Mouse (Mus musculus) c-Kit-positive CD71-positive TER-119-negative erythroid progenitor cells, embryonic 14.5 days (primary cell): ENCODE results near the gene Casc3.

ENCODE experiments used
- DNase-seq: peaks from one replicate; pipeline ENCODE4 v3.0.0-alpha.2; 2013; ENCODE audit warnings: low read depth

Gene Casc3

DNA sequence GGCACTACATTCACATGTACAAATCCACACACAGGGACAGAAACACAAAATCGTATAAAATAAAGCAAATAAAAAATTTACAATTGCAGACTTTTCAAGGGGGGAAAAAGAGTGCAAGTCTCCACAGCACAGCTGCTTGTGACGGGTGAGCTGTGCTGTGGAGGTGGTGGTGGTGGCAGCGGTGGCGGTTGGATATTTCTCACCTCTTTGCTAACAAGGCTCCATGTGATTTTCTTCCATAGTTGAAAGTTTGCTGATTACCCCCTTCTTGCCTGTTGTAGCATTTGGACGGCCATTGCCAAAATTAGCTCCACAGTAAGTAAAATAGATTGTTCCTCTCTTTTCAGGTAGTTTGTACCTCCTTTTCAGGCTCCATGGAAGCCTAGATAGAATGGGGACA lies at the start of gene Casc3:
Gene Casc3, plus strand, starts transcription at position 301 of the 400 bp plus-strand sequence.
- DNase-seq, result no peak

DNA sequence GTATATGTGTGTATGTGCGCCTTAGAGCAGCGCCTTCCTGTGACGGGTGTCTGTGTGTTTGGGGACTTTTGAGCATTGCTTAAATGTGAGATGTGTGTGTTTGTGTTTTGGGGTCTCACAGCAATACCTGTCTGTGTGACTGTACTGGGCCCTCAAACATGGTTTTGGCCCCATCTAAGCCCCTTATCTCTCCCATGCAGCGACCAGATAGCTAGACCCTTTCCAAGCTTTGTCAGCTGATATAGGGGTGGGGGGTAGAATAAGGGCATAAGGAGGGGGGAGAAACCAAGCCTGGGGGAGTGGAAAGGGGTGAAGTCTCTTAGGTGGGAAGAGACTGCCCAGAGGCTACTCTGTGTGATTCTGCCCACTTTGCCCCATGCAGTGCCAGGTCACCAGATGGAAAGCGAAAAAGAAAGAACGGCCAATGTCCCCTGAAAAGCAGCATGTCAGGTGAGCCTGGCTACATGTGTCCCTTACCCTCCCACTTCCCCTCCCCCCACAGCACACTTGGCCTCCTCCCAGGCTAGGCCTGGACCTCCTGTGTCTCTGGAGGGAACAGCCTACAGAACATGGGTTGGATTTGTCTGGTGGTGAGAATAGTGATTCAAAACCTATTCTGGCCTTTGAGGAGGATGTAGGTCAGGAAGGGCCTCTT lies 48.9 kb upstream of the Casc3 start:
- no peak for DNase-seq

DNA sequence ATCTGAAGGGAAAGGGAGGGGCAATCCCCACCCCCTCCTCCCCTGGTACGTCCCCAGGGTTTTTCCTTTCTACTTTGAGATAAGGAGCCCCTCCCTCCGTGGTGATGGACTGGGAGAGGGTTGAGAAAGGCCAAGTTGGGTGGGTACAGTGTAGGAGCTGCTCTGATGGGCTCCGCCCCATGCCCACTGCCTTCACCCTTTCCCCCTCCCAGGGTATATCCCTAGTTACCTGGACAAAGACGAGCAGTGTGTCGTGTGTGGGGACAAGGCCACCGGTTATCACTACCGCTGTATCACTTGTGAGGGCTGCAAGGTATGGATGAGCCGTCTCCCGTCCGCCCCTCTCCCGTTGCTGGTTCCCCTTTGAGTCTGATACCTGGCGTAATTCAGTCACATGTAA lies 48.0 kb upstream of the Casc3 start:
- DNase-seq, result no peak

DNA sequence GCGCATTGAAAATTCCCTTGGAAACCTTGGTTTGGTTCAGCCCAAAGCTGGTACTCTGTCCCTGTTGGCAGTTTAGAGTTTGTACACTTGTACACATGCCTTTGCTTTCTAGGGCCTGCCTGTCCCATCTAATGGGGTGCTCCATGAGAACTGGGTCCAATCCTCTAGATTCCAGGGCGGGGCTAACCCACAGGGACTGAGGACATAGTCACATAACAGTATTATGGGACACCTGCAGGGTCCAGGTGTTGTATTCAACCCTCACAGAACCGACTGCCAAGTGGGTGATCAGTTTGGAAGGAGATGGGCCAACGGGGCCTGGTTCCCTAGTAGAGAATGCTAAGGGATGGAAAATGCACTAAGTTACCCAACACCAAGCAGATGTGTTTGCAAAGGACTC lies 42.8 kb upstream of the Casc3 start:
- DNase-seq, result no peak

DNA sequence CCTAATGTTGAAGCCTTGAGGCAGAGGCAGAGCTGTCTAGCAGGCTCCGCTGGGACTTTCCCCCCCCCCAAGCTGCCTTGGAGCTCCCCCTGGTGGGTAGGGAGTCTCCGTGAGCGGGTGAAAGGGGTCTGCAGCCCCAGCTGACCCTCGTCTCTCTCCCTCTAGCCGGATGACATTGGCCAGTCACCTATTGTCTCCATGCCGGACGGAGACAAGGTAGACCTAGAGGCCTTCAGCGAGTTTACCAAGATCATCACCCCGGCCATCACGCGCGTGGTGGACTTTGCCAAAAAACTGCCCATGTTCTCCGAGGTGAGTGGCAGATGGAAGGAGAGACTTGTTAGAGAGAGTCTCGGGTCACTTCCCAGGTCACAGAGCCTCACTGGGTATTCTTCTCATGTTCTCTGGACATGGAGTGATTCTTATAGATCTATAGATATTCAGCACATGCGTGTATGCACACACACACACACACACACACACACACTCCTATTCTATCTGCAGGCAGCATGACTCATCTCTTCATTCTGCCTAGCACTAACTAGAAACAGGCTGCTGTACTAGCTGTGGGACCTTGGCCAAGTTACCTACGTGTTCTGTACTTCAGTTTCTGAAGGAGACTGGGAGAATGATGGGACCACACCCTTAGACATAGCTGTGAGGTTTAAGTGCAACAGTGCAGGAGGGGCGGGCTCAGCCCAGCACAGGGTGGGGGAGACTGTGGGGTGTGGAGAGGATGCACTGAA lies 41.8 kb upstream of the Casc3 start:
- no peak for DNase-seq

DNA sequence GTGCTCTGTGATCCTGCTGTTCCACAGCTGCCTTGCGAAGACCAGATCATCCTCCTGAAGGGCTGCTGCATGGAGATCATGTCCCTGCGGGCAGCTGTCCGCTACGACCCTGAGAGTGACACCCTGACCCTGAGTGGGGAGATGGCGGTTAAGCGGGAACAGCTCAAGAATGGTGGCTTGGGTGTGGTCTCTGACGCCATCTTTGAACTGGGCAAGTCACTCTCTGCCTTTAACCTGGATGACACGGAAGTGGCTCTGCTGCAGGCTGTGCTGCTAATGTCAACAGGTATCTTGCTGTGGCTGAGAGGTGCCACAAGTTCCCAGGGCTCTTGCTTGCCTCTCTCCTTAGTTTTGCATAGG lies 41.2 kb upstream of the Casc3 start:
- no peak for DNase-seq

- no peak for DNase-seq
Observed at GRCm38 (mm10) chr11:98764091-98764490, 40.6 kb upstream of the Casc3 start.

- DNase-seq, result no peak
Observed at GRCm38 (mm10) chr11:98764746-98765145, 40.0 kb upstream of the Casc3 start.

DNA sequence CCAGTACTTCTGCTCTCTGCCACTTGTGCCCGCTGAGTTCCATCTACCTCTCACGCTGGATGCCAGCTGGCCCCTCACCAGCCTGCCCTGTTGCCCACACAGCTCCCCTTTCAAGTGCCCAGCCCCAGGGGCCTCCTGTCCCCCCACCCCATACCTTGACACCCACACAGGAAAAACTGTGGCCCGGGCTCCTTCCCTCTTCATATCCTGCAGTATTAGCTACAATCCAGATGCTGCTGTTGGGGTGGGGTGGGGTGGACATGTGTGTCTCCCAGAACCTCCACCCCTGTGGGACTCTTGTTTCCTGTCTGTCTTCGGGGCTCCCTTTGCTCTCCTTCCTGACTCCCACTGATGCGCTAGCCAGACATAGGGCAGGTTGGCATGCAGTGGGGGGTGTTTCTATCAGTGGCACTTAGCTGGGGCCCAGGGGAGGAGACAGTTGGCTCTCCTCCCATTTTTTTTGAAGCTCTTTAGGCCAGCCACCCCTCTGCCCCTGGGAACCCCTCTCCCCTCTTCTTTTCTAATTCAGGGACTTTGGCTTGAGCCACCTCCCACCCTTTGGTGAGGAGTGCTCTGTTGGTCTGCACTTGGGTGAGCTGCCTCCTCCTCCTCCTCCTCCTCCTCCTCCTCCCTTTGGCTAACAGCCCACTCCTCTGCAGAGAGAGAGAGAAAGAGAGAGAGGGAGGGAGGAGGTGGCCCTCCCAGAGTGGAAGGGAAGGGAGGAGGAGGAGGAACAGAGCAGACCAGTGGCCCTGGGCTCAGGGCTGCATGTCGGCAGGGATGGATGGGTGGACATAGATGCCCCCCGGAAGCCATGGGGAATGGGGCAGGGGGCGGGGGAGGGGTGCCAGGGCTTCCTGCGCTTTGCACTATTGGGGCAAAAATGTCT lies 39.0 kb upstream of the Casc3 start:
- no peak for DNase-seq

DNA sequence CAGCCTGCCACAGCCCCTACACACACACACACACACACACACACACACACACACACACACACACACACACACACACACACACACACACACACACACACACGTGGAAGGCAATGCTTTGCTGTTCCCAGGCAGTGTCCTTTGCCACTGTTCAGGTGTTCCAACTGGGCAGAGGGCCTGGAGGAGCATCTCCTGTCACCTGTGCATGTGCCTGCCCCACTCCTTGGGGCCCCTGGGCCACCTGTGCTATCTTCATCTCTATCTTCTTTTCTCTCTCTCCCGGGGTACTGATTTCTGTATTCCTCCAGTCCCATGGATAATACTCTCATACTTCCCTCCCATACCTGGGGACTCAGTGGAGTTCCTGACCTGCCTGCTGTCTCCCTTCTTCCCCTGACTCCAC lies 38.4 kb upstream of the Casc3 start:
- DNase-seq, result no peak

GRCm38 (mm10) chr11:98766816-98767215 lies 37.9 kb upstream of the Casc3 start:
- no peak for DNase-seq

GRCm38 (mm10) chr11:98767276-98767675 lies 37.4 kb upstream of the Casc3 start:
- peak; percentile 77 for DNase-seq

GRCm38 (mm10) chr11:98767713-98768112 lies 37.0 kb upstream of the Casc3 start:
- no peak for DNase-seq

- DNase-seq, result no peak
Observed at GRCm38 (mm10) chr11:98768127-98769006, 36.3 kb upstream of the Casc3 start.

GRCm38 (mm10) chr11:98769007-98769954 lies 35.4 kb upstream of the Casc3 start:
- DNase-seq, result no peak

DNA sequence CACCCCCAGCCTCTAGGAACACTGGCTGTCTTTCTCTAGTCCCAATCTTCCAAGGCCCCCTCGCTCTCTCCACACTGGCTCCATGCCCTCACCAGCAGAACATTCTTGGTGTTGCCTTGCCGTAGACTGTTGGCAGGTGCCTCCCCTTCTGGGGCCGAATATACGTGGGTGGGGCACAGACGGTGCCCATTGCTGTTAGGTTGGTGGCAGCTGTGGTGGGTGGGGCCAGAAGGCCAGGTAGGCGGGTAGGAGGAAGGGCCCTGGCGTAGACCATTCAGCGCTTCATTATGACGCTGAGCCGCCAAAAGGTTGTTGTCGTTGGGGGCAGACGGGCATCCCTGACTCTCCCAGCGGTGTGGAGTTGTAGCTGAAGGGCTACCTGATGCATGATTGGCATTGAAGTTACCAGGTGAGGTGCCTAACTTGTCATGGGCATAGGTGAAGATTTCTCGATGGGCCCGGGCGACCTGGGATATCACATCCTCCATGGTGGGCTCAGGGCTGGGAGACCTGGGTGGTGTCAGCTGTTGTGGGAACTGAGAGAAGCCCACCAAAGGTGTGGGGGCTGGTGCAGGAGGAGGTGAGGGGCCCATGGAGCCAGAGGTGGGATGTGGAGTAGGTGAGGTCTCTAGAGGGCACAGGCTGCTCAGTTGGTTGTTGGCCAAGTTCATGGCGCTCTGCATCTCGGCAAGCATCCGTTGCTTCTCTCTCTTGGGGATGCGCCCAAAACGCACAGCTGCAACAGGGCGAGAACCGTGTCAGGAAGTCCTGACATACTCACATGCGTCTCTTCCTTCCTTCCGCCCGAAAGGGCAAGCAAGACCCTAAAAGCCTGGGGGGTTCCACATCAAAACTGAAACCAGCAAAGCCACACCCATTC lies 34.4 kb upstream of the Casc3 start:
- no peak for DNase-seq

DNA sequence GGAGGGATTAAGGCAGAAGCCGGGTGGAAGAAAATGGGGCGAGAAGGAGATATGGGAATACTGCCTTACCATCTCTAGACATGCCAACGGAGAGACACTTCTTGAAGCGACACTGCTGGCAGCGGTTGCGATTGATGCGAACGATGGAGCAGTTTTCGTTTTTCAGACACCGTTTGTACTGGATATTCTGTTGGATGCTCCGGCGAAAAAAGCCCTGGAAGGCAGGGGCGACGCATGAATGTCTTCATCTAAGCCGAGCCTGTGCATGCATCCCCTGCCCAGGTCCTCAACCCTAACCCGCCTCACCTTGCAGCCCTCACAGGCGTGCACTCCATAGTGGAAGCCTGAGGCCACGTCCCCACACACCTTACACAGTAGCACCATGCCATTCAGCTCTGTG lies 33.6 kb upstream of the Casc3 start:
- no peak for DNase-seq

GRCm38 (mm10) chr11:98771844-98772525 lies 32.7 kb upstream of the Casc3 start:
- no peak for DNase-seq

- DNase-seq, result no peak
Observed at GRCm38 (mm10) chr11:98772667-98773171, 32.0 kb upstream of the Casc3 start.
